Mouse (Mus musculus): Measurements from ENCODE around the gene Emb. TPM values are rescaled to one million over a fixed set of nuclear protein-coding genes. Genes with fewer than 3 reads are reported as not detected.
A peak's percentile ranks its signal among the peaks of the same experiment; 100 is the strongest.

Gene Emb
- polyA plus RNA-seq, 1 experiment = 12.9 TPM

- DNase-seq (ENCODE audit: extremely low spot score in 1 of 2, low spot score in 1 of 2) = no peak
These were observed 11.7 kb downstream of the Emb start for GRCm38 (mm10) chr13:117219871-117220500.

GRCm38 (mm10) chr13:117220501-117221321 lies 12.4 kb downstream of the Emb start, which contains the start of gene Gm17509:
Gm17509 (minus strand) TSS chr13:117221075.
- DNase-seq (ENCODE audit: extremely low spot score in 1 of 2, low spot score in 1 of 2) = peak in 1 of 2 experiments; percentile 66

DNA sequence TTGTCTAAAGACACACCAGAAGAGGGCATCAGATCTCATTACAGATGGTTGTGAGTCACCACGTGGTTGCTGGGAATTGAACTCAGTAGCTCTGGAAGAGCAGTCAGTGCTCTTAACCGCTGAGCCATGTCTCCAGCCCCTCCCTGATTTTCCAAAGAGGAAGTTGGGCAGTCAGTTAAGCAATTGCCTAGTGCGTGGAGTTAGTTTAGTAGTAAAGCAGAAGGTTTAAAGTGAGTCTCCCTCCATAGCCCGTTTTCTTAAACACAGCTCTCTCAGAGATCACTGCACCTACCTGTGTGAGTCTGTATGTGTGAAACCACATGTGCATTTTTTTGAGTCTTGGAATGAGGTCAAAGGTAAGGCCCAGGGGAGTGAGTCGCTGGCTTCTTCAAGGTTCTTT lies 14.8 kb downstream of the Emb start:
- DNase-seq (ENCODE audit: extremely low spot score in 1 of 2, low spot score in 1 of 2) = no peak

DNA sequence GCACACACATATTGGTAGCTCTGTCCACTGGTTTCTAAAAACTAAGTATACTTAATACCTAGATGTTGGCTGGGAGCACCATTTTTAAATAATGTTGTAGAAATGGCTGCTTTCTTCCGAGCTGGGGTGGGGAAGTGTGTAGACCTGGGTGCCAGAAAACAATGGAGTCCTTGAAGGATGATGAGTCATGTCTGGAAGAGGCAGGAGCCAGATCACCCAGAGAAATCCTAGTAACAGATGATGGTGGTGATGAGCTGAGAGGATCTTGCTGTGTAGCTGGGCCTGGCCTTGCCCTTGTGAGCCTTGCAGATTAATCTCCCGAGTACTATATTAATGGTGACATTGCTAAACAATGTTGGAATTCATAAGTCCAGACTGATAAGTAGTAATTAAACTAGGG lies 16.6 kb downstream of the Emb start:
- DNase-seq (ENCODE audit: extremely low spot score in 1 of 2, low spot score in 1 of 2) = no peak

- no peak for DNase-seq (ENCODE audit: extremely low spot score in 1 of 2, low spot score in 1 of 2)
These were observed 17.2 kb downstream of the Emb start for GRCm38 (mm10) chr13:117225561-117225960.

DNA sequence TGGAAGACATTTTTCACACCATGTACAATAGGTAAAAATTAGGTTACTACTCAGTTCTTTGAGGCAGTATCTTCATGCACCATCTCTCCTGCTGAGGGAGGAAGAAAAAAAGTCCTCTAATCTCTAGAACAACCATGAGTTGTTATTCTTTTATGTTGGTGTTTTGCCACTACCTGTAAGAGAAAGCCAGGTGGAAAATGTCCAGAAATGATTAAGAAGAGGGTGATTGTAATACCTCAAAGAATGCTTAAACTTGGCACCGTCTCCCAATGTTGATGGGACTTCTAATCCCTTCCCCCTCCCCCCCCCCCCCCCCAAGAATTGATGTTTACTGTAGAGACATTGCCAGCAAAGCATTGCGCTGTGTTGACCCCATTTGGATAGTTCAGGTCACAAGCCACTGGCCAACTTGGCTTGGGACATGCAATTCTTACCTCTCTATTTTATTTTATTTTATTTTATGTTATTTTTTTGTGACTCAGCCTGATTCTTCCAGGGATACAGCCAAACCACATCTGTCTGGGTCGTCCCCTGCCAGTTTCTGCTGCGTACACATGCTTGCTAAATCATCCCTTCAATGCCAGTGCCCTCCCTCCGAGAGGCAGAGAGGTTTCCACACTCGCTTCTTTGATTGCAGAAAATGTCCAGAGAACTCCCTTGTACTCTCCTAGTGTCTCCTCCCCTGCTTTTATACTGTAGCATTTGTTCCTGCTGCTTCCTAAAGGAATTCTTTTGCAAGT lies 22.2 kb downstream of the Emb start:
- no peak for DNase-seq (ENCODE audit: extremely low spot score in 1 of 2, low spot score in 1 of 2)

GRCm38 (mm10) chr13:117233808-117234207 lies 25.5 kb downstream of the Emb start:
- no peak for DNase-seq (ENCODE audit: extremely low spot score in 1 of 2, low spot score in 1 of 2)

DNA sequence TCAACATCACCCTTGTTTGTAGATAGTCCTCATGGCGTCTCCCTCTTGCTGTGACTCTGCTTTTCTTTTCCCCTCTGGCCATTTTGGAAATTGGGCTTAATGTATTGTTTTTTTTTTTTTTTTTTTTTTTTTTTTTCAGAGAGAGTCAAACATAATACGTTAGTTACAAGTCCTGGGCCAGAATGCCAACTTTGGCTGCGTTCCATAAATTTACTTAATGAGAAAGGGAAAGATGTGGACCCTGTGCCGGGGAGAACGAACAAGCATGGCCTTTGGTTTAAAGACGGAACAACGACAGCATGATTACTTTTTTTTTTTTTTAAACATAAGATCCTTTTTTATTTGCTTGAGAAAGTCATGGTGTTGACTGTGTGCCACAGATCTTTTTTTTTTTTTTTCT lies 26.1 kb downstream of the Emb start:
- DNase-seq (ENCODE audit: extremely low spot score in 1 of 2, low spot score in 1 of 2) = no peak

GRCm38 (mm10) chr13:117235530-117236212 lies 27.3 kb downstream of the Emb start:
- DNase-seq (ENCODE audit: extremely low spot score in 1 of 2, low spot score in 1 of 2) = no peak

GRCm38 (mm10) chr13:117237111-117237510 lies 28.8 kb downstream of the Emb start:
- DNase-seq (ENCODE audit: extremely low spot score in 1 of 2, low spot score in 1 of 2) = no peak

GRCm38 (mm10) chr13:117242063-117242462 lies 33.7 kb downstream of the Emb start:
- no peak for DNase-seq (ENCODE audit: extremely low spot score in 1 of 2, low spot score in 1 of 2)

DNA sequence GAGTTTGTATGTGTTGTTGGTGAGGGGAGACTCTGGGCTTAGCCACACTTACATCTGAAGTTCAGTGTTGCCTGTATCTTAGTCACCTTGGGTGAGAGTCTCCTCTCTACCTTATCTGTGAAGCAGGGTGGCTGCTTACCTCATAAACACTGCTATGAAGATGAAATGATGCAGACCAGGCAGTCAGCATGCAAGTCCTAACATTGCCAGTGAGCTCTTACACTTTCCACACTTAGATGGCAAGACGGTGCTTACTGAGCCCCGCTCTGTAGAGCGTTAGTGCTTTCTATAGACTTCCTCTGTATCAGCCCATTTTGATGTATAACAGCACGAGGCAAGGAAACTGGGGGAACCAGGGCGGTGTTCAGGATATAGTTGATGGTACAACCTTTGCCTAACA lies 34.3 kb downstream of the Emb start:
- no peak for DNase-seq (ENCODE audit: extremely low spot score in 1 of 2, low spot score in 1 of 2)

DNA sequence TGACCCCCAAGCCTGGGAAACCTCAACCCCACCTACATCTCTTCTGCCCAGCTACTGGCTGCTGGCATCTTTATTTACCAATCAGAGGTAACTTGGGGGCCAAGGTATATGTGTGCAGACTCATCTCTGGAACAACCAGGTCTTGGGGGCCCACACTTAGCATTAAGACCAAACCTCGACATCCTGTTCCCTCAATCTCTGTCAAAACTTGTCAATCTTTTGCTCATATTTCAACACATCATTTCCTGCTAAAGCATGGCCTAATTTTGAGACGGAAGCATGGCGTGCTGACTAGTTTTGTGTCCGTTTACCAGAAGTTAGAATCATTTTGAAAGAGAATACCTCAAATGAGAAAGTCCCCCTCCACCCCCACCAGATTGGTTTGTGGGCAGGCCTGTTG lies 52.4 kb downstream of the Emb start:
- no peak for DNase-seq (ENCODE audit: extremely low spot score in 1 of 2, low spot score in 1 of 2)

DNA sequence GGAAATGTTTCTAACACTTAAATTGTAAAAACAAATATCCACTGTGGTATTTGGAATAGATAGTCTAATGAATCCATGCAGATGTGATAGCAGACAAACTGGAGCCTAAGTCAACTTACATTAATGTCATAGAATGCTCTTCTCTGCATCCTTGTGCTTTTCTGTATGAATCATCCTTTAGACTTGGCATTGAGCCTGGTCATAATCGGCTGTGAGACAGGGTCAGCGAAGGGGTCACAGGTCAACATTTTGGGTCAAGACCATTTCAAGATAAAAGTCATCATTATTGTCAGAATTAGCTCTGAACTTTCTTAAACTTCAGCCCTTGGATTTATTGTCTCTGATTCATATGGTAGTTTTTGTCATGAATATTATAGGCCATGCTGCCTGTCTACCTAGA lies 57.8 kb downstream of the Emb start:
- DNase-seq (ENCODE audit: extremely low spot score in 1 of 2, low spot score in 1 of 2) = no peak

DNA sequence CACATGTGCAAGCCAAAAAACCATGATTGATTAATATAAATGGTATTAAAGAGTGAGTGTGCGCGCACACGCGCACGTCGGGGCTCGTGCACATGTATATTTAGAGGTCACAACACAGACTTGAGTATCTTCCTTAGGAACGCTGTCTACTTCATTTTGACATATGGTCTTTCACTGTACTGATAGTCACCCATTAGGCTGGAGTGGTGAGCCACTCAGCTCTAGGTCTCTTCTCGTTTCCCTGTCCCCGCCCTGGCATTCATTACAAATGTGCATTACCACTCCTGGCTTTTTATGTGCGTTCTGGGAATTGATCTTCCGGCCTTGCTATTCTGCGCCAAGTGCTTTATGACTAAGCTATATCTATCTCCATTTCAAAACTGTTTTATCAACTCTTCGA lies 59.6 kb downstream of the Emb start:
- DNase-seq (ENCODE audit: extremely low spot score in 1 of 2, low spot score in 1 of 2) = no peak

- DNase-seq (ENCODE audit: extremely low spot score in 1 of 2, low spot score in 1 of 2) = no peak
These were observed 75.7 kb downstream of the Emb start for GRCm38 (mm10) chr13:117284036-117284435.

DNA sequence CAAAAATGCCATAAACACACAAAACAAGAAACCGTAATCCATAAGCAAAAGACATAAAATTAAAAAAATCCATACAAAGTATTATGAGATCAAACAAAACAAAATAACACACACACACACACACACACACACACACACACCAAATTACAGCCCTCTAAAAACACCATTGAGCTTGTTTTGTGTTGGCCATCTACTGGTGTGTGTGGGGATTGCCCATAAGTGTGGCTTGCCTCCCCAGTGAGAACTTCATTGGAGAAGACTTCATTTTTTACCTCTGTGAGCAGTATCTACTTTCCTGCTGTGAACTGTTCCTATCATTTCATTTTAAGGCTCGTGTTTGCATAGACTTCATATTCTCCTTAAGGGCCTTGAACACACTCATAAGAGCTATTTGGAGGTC lies 78.6 kb downstream of the Emb start:
- peak in 1 of 2 experiments; percentile 5 for DNase-seq (ENCODE audit: extremely low spot score in 1 of 2, low spot score in 1 of 2)

- no peak for DNase-seq (ENCODE audit: extremely low spot score in 1 of 2, low spot score in 1 of 2)
These were observed 79.1 kb downstream of the Emb start for GRCm38 (mm10) chr13:117287400-117287799.

GRCm38 (mm10) chr13:117289494-117290270 lies 81.3 kb downstream of the Emb start:
- peak in 1 of 2 experiments; percentile 89 for DNase-seq (ENCODE audit: extremely low spot score in 1 of 2, low spot score in 1 of 2)
